10 mouse cellular contexts compared by ENCODE assay signal in genomic region chr13:94098369-94099084, GRCm38 (mm10). TPM values are rescaled to one million over a fixed set of nuclear protein-coding genes. Genes with fewer than 3 reads are reported as not detected.
DNase-seq lines count a peak whose midpoint lies in the region; ATAC-seq and TF ChIP-seq lines count a peak whose summit lies in the region.
"Had no signal": no experiment of that assay in that cellular context is flagged by ENCODE, and none has a peak within 500 bp of the region (broad histone marks: within the 10 kb centered on the region; RNA-seq: fewer than 3 reads in every experiment).

No protein-coding gene starts in this region.

- H3K27ac ChIP-seq in hindbrain, embryonic 15.5 days (replicated peaks) = no peak overlapping the region
- H3K27ac ChIP-seq in hindbrain, embryonic 12.5 days = no peak overlapping the region
- peak overlapping the region; percentile 26; the same call in 1 of the 2 replicates for H3K27ac ChIP-seq in cortical plate, adult 2 months (ENCODE audit: insufficient read depth, low read length)
- H3K27ac ChIP-seq: embryonic facial prominence, embryonic 12.5 days; midbrain, embryonic 12.5 days had no signal

- peak; percentile 68 for DNase-seq in MN1 (ENCODE audit: low spot score)
- no peak for DNase-seq in spleen, adult 18-20 months
- DNase-seq in liver = no peak

- no peak for TF ChIP-seq CTCF in cortical plate, adult 2 months (IDR thresholded peaks at IDR 0.05; ENCODE audit: extremely low read depth, insufficient read depth, low read length)

- peak; percentile 34; the same call in 1 of the 2 replicates for ATAC-seq in hindbrain, embryonic 15.5 days (ENCODE audit: low FRiP score, low read depth)
- no peak for ATAC-seq in hindbrain, embryonic 12.5 days (ENCODE audit: low FRiP score)
- no peak for ATAC-seq in erythroblast, adult 5-6 weeks (replicated peaks; ENCODE audit: low FRiP score, poor library complexity, severe bottlenecking)

- H3K4me2 ChIP-seq in hindbrain, embryonic 15.5 days = no peak overlapping the region
- H3K4me2 ChIP-seq in hindbrain, embryonic 12.5 days (replicated peaks) = no peak overlapping the region
- H3K4me2 ChIP-seq: embryonic facial prominence, embryonic 12.5 days; midbrain, embryonic 12.5 days had no signal

- 53% methylated on average over 16 of the region's 16 CpGs for WGBS in hindbrain, embryonic 15.5 days
- 71% methylated on average over 16 of the region's 16 CpGs for WGBS in hindbrain, embryonic 12.5 days

- H3K9ac ChIP-seq in hindbrain, embryonic 15.5 days = no peak overlapping the region
- H3K9ac ChIP-seq in hindbrain, embryonic 12.5 days = no peak overlapping the region
- H3K9ac ChIP-seq: embryonic facial prominence, embryonic 12.5 days; midbrain, embryonic 12.5 days had no signal

- H3K4me1 ChIP-seq in hindbrain, embryonic 15.5 days (replicated peaks) = peaks cover 10% of the 10 kb centered on the region
- H3K4me1 ChIP-seq in hindbrain, embryonic 12.5 days = no peaks in the 10 kb centered on the region
- H3K4me1 ChIP-seq in cortical plate, adult 2 months (ENCODE audit: control insufficient read depth, insufficient read depth, low read length) = peaks cover 6% of the 10 kb centered on the region
- peaks cover 27% of the 10 kb centered on the region for H3K4me1 ChIP-seq in megakaryocyte, embryonic 14.5 days
- H3K4me1 ChIP-seq: midbrain, embryonic 12.5 days had no signal

- no peak for TF ChIP-seq POLR2A in cortical plate, adult 2 months (IDR thresholded peaks at IDR 0.05; ENCODE audit: extremely low read depth, insufficient read depth, low read length)

- H3K4me3 ChIP-seq in hindbrain, embryonic 15.5 days = no peak overlapping the region
- H3K4me3 ChIP-seq in hindbrain, embryonic 12.5 days = no peak overlapping the region
- no peak overlapping the region for H3K4me3 ChIP-seq in cortical plate, adult 2 months (ENCODE audit: insufficient read depth, low read length)
- H3K4me3 ChIP-seq in megakaryocyte, embryonic 14.5 days (replicated peaks) = peak overlapping the region; percentile 66
- H3K4me3 ChIP-seq: embryonic facial prominence, embryonic 12.5 days; midbrain, embryonic 12.5 days had no signal

- H3K9me3 ChIP-seq in hindbrain, embryonic 15.5 days = no peaks in the 10 kb centered on the region
- H3K9me3 ChIP-seq in hindbrain, embryonic 12.5 days (replicated peaks) = no peaks in the 10 kb centered on the region
- no peaks in the 10 kb centered on the region for H3K9me3 ChIP-seq in megakaryocyte, embryonic 14.5 days
- H3K9me3 ChIP-seq: embryonic facial prominence, embryonic 12.5 days; midbrain, embryonic 12.5 days had no signal

- H3K27me3 ChIP-seq in hindbrain, embryonic 15.5 days = 0 out of 2 replicates have a peak, but pooled peaks cover 2% of the 10 kb centered on the region
- no peaks in the 10 kb centered on the region for H3K27me3 ChIP-seq in hindbrain, embryonic 12.5 days
- peaks cover 31% of the 10 kb centered on the region for H3K27me3 ChIP-seq in megakaryocyte, embryonic 14.5 days (replicated peaks)
- H3K27me3 ChIP-seq: embryonic facial prominence, embryonic 12.5 days had no signal

- no peaks in the 10 kb centered on the region for H3K36me3 ChIP-seq in hindbrain, embryonic 15.5 days
- H3K36me3 ChIP-seq in hindbrain, embryonic 12.5 days = no peaks in the 10 kb centered on the region
- H3K36me3 ChIP-seq in megakaryocyte, embryonic 14.5 days (replicated peaks; ENCODE audit: low read length) = no peaks in the 10 kb centered on the region
- H3K36me3 ChIP-seq: midbrain, embryonic 12.5 days had no signal

RNA-seq across cellular contexts. Expression of gene Lhfpl2, which starts 40.9 kb away (rescaled TPM):
- polyA plus RNA-seq in hindbrain, embryonic 15.5 days (2015; fragmentation: Nextera tagmentation; extraction: Ambion mirVana) = 20.0 and 21.0 TPM in 2 replicates
- 30.1 and 36.3 TPM in 2 replicates for polyA plus RNA-seq in hindbrain, embryonic 12.5 days (2016; fragmentation: Nextera tagmentation; extraction: Ambion mirVana)
- 10.8 TPM in 2 replicates for polyA plus RNA-seq in cortical plate, adult 2 months (2012; rRNA removed)
- 0.47 TPM in 1 of 2 replicates, not detected in the other for polyA plus RNA-seq in megakaryocyte, embryonic 14.5 days (2012; ENCODE audit: insufficient read depth, low replicate concordance)
- 1.3 and 7.9 TPM in 2 replicates for total RNA-seq in erythroblast, adult 5-6 weeks (2015; ENCODE audit: low replicate concordance)
- 3.1 and 4.8 TPM in 2 replicates for total RNA-seq in erythroblast, adult 5-6 weeks (2017; ENCODE audit: low replicate concordance)
